Mouse (Mus musculus) gastrocnemius, adult 18-20 months (tissue): Measurements from ENCODE around the gene Slc25a26. TPM values are rescaled to one million over a fixed set of nuclear protein-coding genes. Genes with fewer than 3 reads are reported as not detected.
A peak's percentile ranks its signal among the peaks of the same experiment; 100 is the strongest.
"Not testable (repeated sequence)": the region's sequence is repeated elsewhere in the genome, so short reads cannot be mapped to it uniquely, and the experiment has no call there.

Source experiments
- DNase-seq: peaks from one replicate; pipeline ENCODE4 v3.0.0; 2021; ENCODE audit warnings: low spot score
- total RNA-seq, 2 experiments: library from RNA; stranded (reverse); gene quantifications; 2 replicates each; pipeline ENCODE4 v1.2.3; 2021

Slc25a26 gene
- total RNA-seq, 2 experiments from 2014 or later, result 15.4 to 18.1 TPM

GRCm38 (mm10) chr6:94550851-94551250, 50.7 kb downstream of the Slc25a26 start:
- no peak for DNase-seq

GRCm38 (mm10) chr6:94553085-94553484, 53.0 kb downstream of the Slc25a26 start:
- peak; percentile 26 for DNase-seq

- not testable (repeated sequence) for DNase-seq
Observed at GRCm38 (mm10) chr6:94558603-94559002, 58.5 kb downstream of the Slc25a26 start.

DNA sequence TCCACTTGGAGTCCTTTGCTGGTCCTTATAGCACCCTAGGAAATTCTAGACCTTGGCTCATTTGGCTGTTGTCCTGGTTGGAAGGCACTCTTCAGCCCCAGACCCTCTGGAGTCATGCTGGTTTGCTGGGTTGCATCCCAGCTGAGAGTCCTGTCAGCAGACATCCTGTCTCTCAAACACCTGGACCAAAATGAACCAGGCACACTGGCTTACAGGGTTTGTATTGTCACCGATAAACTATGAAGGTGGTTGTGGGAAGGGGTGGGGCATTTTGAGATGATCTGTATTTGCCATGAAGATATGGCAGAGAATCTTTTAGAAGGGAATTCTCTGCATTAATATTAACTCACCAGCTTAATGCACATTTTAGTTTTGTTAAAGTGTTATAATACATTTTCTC, 60.8 kb downstream of the Slc25a26 start:
- DNase-seq, result no peak

- DNase-seq, result no peak
Observed at GRCm38 (mm10) chr6:94561346-94561745, 61.2 kb downstream of the Slc25a26 start.

DNA sequence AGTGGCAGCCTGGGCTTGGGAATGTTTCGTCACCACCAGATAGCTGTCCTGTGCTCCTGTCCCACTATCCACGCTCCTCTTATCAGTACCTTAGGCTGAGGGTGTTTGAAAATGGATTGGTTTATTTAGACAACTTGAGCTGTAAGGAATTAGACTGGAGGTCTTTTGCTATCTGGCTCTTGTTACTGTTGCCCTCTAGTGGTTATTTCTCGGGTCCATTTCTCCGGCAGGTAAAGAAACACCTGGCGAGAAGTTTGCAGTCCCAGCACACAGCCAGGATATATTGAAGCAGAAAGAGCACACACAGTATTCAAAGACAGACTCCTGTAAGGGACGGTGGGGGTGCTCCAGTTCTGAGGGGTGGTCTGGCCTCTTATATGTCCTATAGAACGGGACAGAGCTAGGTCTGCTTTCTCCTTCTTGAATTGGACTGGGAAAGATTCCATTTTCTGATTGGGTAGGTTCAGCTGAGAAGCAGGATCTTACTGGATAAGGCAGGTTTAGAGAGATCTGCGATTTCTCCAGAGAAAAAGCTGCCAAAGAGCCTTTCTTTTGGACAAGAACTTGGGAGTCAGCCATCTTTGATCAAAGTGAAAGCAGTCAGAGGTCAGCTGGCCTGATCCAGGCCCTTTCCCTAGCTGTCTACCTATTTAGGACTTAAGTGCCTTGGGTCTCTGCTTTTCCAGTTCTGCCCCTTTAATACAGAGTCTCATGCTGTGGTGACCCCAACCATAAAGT, 63.2 kb downstream of the Slc25a26 start:
- no peak for DNase-seq

GRCm38 (mm10) chr6:94565766-94566165, 65.6 kb downstream of the Slc25a26 start:
- DNase-seq, result no peak

DNA sequence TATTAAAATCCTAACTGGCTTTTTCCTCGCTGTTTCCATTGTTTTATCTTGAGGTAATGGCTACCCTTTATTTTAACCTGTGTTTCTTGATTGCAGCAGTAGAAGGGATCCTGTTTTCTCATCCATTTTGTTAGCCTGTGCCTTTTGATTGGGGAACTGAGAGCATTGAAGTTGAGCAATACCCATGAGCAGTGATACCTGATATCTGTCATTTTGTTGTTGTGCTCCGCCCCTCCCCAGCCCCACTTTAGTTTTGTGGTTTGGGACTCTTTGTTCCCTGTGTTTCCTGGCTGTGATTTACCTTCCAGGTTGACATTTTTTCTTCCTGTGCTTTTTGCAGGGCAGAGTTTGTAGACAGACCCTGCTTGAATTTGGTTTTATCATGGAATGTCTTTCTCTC, 67.9 kb downstream of the Slc25a26 start:
- DNase-seq, result no peak

GRCm38 (mm10) chr6:94575526-94576166, 75.5 kb downstream of the Slc25a26 start:
- DNase-seq, result no peak

GRCm38 (mm10) chr6:94577991-94578390, 77.9 kb downstream of the Slc25a26 start:
- DNase-seq, result no peak

DNA sequence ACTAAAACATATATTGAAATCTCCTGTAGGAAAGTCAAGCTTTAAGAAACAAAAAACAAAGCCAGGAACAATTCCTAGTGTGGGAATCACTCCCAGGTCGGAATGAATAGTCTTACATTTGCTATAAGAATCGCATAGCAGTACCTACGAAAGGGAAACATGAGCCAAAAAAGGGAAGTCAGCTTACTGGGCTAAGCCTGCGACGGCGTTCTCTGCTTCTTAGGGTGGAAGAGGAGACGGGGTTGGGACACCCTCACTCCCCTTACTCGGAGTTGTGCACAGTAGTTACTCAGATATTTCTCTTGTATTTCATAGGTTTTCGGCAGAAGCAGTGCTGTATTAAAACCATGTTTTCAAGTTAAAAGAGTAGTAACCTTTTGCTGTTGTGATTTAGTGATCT, 81.9 kb downstream of the Slc25a26 start:
- no peak for DNase-seq

DNA sequence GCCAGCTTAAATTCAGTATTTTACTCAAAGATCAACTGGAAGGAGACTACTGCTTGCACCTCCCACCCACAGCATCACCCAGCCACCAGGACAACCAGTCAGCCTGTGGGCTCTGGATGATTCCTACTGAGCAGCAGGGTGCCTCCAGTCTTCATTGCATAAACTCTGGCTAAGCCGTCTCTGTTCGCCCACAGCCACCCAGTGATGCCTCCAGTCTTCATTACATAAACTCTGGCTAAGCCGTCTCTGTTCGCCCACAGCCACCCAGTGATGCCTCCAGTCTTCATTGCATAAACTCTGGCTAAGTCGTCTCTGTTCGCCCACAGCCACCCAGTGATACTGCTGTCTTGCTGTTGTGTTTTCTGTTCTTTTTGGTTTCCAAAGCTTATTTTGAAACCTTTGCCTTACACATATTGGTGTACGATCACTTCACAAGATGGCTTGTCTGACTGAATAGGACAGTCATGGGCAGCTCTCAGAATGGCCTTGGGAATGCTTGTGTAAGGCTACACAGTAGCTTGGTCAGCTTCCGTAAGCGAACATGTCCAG, 84.1 kb downstream of the Slc25a26 start:
- DNase-seq, result no peak

GRCm38 (mm10) chr6:94584976-94585375, 84.8 kb downstream of the Slc25a26 start:
- no peak for DNase-seq

- no peak for DNase-seq
Observed at GRCm38 (mm10) chr6:94588365-94588764, 88.2 kb downstream of the Slc25a26 start.

DNA sequence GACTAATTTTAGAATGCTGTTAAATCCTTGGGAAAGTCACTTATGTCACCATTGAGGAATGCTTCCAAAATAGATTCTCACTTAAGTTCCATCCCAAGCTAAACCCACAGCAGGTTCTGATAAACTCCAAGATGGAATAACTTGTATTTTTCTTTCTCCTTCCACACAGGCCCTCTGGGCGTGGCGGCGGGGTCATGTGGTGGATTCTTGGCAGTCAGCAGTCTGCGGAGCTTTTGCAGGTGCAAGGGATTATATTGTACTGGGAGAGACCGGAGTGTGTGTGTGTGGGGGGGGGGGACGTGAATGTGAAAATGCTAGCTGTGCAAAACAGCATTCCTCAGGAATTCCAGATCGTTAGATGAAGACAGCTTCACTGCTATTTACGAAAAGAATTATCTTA, 92.1 kb downstream of the Slc25a26 start:
- peak; percentile 41 for DNase-seq

- DNase-seq, result no peak
Observed at GRCm38 (mm10) chr6:94592710-94593109, 92.6 kb downstream of the Slc25a26 start.

DNA sequence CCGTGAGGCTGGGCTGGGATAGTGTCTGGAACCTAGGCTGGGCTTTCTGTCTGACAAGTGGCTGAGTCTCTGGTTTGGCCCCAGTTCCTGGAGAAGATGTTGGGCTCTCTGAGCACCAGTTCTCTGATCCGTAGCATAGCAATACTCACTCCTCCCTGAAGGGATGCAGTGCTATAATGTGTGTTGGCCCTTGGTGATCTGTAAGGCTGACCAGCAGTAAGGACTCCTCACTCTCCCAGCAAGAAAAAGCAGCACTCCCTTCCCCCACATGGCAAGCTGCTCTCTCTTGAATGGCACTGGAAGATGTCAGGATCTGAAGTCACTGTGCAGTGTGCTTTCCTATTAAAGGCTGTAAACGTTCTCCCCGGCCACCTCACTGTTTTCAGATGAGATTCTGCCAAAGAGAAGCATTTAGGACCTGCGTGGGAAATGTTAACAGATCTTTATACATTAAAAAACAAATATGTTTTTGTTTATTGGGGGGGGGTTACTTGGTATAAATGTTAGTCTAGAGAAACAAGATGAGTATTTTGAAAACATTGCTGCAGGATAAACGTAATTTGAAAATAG, 94.0 kb downstream of the Slc25a26 start:
- no peak for DNase-seq

DNA sequence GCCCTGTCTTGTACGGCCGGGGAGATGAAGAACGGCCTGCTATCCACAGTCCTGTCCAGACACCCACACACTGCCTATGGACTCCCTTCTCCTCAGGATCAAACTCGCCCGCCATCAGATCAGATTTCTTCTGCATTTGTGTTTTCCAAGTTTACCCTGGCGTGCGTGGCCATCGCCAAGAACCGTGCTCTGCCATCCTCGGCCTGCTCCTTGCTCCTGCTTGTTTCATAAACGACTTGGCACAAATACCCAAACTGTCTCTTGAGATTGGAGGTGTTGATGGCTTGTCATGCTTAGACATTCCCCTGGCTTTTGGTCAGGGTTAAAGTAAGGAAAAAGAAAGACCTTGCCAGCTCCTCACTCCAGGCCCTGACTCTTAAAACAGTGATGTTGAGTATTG, 94.6 kb downstream of the Slc25a26 start:
- peak; percentile 51 for DNase-seq

DNA sequence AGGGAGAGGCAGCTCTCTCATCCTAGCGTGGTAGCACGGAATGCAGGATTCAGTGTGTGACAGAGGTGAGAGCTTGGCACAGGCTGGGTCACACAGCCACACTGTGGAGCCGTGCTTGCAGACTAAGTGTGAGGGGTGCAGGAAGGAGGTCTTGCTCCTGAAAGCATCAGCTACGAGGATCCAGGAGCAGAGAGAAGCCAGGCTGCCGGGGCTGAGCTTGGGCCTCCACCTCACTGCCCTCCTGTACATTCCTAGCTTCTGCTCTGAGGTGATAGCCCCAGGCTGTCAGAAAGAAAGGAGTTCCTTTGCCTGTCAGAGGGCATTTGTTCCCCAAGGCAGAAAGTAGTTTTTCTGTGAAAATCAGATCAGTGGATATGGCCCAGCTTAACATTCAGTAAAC, 95.1 kb downstream of the Slc25a26 start:
- no peak for DNase-seq

- peak; percentile 80 for DNase-seq
Observed at GRCm38 (mm10) chr6:94596051-94596760, 96.1 kb downstream of the Slc25a26 start.

DNA sequence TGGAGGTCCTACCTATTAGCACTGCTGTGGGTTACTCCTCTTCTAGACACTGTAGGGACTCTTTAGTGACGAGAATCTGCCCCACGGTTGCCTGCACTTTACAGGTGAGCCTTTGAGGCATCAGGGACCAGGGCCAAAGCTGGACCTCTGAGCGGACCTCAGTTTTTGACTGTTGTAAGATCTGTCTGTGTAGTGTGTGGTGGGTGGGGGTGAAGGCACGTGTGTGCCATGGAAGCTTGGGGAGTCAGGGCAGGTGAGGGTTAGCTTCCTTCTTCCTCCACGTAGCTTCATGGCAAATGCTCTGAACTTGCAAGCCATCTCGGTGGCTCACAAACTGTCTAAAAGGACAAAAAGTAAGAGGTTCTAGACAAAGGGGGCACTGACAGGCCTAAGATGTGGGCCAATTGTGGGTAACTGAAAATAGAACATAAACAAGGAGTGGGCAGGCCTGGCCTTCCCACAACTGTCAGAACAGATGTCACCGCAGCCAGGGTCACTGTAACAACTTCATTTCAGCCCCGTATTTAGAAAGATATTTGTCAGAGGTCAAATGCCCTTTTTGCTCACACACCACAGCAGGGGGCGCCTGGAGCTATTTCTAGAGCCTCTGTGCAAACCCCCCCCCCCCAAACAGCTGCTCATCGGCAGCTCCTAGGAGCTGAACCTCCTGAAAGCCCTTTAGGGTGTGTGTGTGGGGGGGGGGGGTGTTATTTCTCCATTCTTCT, 96.8 kb downstream of the Slc25a26 start:
- no peak for DNase-seq
